Mouse (Mus musculus) CH12.LX (cell line): ENCODE measurements around the gene Lama2. TPM values are rescaled to one million over a fixed set of nuclear protein-coding genes. Genes with fewer than 3 reads are reported as not detected.

ENCODE experiments used
- DNase-seq: peaks from one replicate; pipeline ENCODE4 v3.0.0-alpha.2; 2013; ENCODE audit errors: extremely low read depth
- H3K27ac ChIP-seq: 2 replicates; pipeline ENCODE4 v1.5.1; 2012; ENCODE audit warnings: low read depth, mild to moderate bottlenecking, control low read depth, moderate library complexity; ENCODE audit not compliant: insufficient read depth
- H3K27me3 ChIP-seq: replicated peaks from 2 replicates; pipeline ENCODE3; 2012; ENCODE audit warnings: inconsistent platforms
- H3K36me3 ChIP-seq, 2 experiments: replicated peaks in 1 of 2; 2 replicates each; pipeline versions ENCODE3 to v1.6.1; 2012; ENCODE audit warnings: inconsistent platforms in 1 of 2, low read length in 1 of 2, mild to moderate bottlenecking in 1 of 2, mixed read lengths in 1 of 2, moderate library complexity in 1 of 2; ENCODE audit not compliant: control insufficient read depth in 1 of 2, insufficient read depth in 1 of 2
- H3K4me1 ChIP-seq, 2 experiments: 2 replicates each; pipeline ENCODE4 v1.6.1; 2012; ENCODE audit warnings: inconsistent platforms in 1 of 2, moderate library complexity in 1 of 2; ENCODE audit not compliant: insufficient read depth in 2 of 2, control insufficient read depth in 1 of 2
- H3K4me2 ChIP-seq: 2 replicates; pipeline ENCODE4 v1.6.1; 2012; ENCODE audit warnings: low read depth, mild to moderate bottlenecking, control low read depth; ENCODE audit not compliant: poor library complexity, insufficient read depth, severe bottlenecking
- H3K4me3 ChIP-seq, 3 experiments: fragments of 150-350 bp in 1 of 3; sonication (generic) in 1 of 3; replicated peaks in 1 of 3; 2 replicates each; pipeline versions ENCODE3 to v1.5.1; 2011 to 2012; ENCODE audit warnings: low read depth in 2 of 3, low read length in 2 of 3, mild to moderate bottlenecking in 2 of 3, moderate library complexity in 2 of 3, control low read depth in 1 of 3, improper control_type of control experiment in 1 of 3, inconsistent platforms in 1 of 3, mixed read lengths in 1 of 3; ENCODE audit not compliant: poor library complexity in 1 of 3
- H3K79me2 ChIP-seq: replicated peaks from 2 replicates; pipeline ENCODE4 v1.6.1; 2012; ENCODE audit warnings: mild to moderate bottlenecking, moderate library complexity; ENCODE audit not compliant: control insufficient read depth, poor library complexity, insufficient read depth, severe bottlenecking; ENCODE audit errors: extremely low read depth
- H3K9ac ChIP-seq: 2 replicates; pipeline ENCODE4 v1.6.1; 2012; ENCODE audit warnings: low read depth, mild to moderate bottlenecking, control low read depth, moderate library complexity; ENCODE audit not compliant: insufficient read depth
- H3K9me3 ChIP-seq: replicated peaks from 2 replicates; pipeline ENCODE3; 2012; ENCODE audit warnings: low read length, inconsistent platforms, mixed read lengths
- BHLHE40 ChIP-seq: IDR thresholded peaks from 2 replicates; pipeline ENCODE4 v1.6.1; 2011; ENCODE audit warnings: mild to moderate bottlenecking, low read depth, low read length, improper control_type of control experiment
- CHD2 ChIP-seq: IDR thresholded peaks from 2 replicates; pipeline ENCODE4 v1.6.1; 2011; ENCODE audit warnings: low read length, improper control_type of control experiment
- CTCF ChIP-seq, 2 experiments: IDR thresholded peaks in 1 of 2; conservative IDR thresholded peaks in 1 of 2; 2 replicates each; pipeline ENCODE4 v1.5.1; 2011 to 2012; ENCODE audit warnings: low read depth in 2 of 2, low read length in 2 of 2, improper control_type of control experiment in 1 of 2, inconsistent platforms in 1 of 2, mild to moderate bottlenecking in 1 of 2, moderate library complexity in 1 of 2
- E2F4 ChIP-seq: IDR thresholded peaks from 2 replicates; pipeline ENCODE4 v1.6.1; 2011; ENCODE audit warnings: low read depth, low read length, improper control_type of control experiment; ENCODE audit not compliant: insufficient replicate concordance
- EP300 ChIP-seq: IDR thresholded peaks from 2 replicates; pipeline ENCODE4 v1.6.1; 2011; ENCODE audit warnings: low read length, improper control_type of control experiment
- ETS1 ChIP-seq: conservative IDR thresholded peaks from 2 replicates; pipeline ENCODE4 v1.6.1; 2012; ENCODE audit warnings: low read depth, mild to moderate bottlenecking, inconsistent platforms, low read length, improper control_type of control experiment, moderate library complexity
- GABPA ChIP-seq: IDR thresholded peaks from 2 replicates; pipeline ENCODE4 v1.6.1; 2012; ENCODE audit warnings: low read depth, low read length, improper control_type of control experiment, inconsistent platforms; ENCODE audit not compliant: insufficient replicate concordance
- JUN ChIP-seq: IDR thresholded peaks from 2 replicates; pipeline ENCODE4 v1.6.1; 2011; ENCODE audit warnings: low read depth, mild to moderate bottlenecking, low read length, improper control_type of control experiment, moderate library complexity; ENCODE audit not compliant: insufficient read depth
- JUND ChIP-seq: conservative IDR thresholded peaks from 2 replicates; pipeline ENCODE4 v1.6.1; 2011; ENCODE audit warnings: low read depth, low read length, improper control_type of control experiment
- KAT2A ChIP-seq: IDR thresholded peaks from 2 replicates; pipeline ENCODE4 v1.6.1; 2012; ENCODE audit warnings: low read length, improper control_type of control experiment, inconsistent platforms; ENCODE audit not compliant: insufficient replicate concordance
- MAFK ChIP-seq: IDR thresholded peaks from 2 replicates; pipeline ENCODE4 v1.6.1; 2011; ENCODE audit warnings: low read length, improper control_type of control experiment; ENCODE audit not compliant: insufficient replicate concordance
- MEF2A ChIP-seq: IDR thresholded peaks from 2 replicates; pipeline ENCODE4 v1.6.1; 2014; ENCODE audit warnings: low read depth, mild to moderate bottlenecking, inconsistent platforms, low read length, improper control_type of control experiment, borderline replicate concordance
- MYC ChIP-seq: IDR thresholded peaks from 2 replicates; pipeline ENCODE4 v1.6.1; 2011; ENCODE audit warnings: low read depth, mild to moderate bottlenecking, improper control_type of control experiment, low read length
- PAX5 ChIP-seq: IDR thresholded peaks from 2 replicates; pipeline ENCODE4 v1.6.1; 2012; ENCODE audit warnings: low read length, inconsistent platforms, mixed read lengths
- POLR2AphosphoS2 ChIP-seq: IDR thresholded peaks from 2 replicates; pipeline ENCODE4 v1.6.1; 2011; ENCODE audit warnings: low read depth, low read length, improper control_type of control experiment
- SIN3A ChIP-seq: IDR thresholded peaks from 2 replicates; pipeline ENCODE4 v1.6.1; 2012; ENCODE audit warnings: low read length, improper control_type of control experiment, inconsistent platforms
- TBP ChIP-seq: conservative IDR thresholded peaks from 2 replicates; pipeline ENCODE4 v1.6.1; 2011; ENCODE audit warnings: low read depth, low read length, improper control_type of control experiment
- UBTF ChIP-seq: IDR thresholded peaks from 2 replicates; pipeline ENCODE4 v1.6.1; 2012; ENCODE audit warnings: low read depth, mild to moderate bottlenecking, inconsistent platforms, low read length, improper control_type of control experiment, moderate library complexity
- USF1 ChIP-seq: IDR thresholded peaks from 2 replicates; pipeline ENCODE4 v1.6.1; 2014; ENCODE audit warnings: low read depth, mild to moderate bottlenecking, inconsistent platforms, low read length, improper control_type of control experiment
- USF2 ChIP-seq: conservative IDR thresholded peaks from 2 replicates; pipeline ENCODE4 v1.6.1; 2011; ENCODE audit warnings: low read depth, low read length, improper control_type of control experiment
- dilution Hi-C: fragments of 300-500 bp; cut with MboI; formaldehyde crosslinking; loops from 2 replicates; pipeline ENCODE4 v1.14.3; 2020; ENCODE audit warnings: low sequenced_read_pairs; ENCODE audit not compliant: extremely low pct_unique_long_range_greater_than_20kb, extremely low pct_ligation_motif_present
- in situ Hi-C: fragments of 300-500 bp; cut with MboI; formaldehyde crosslinking; loops from 3 replicates; pipeline ENCODE4 v1.14.3; 2019; ENCODE audit warnings: low sequenced_read_pairs, low pct_ligation_motif_present, low pct_unique_long_range_greater_than_20kb, mixed read lengths
- polyA plus RNA-seq: library from polyadenylated mRNA; unstranded; fragments of >175 nt; gene quantifications from 2 replicates; pipeline ENCODE4 v1.2.1, GENCODE M21; 2012; ENCODE audit warnings: low read depth; ENCODE audit not compliant: insufficient read length
- total RNA-seq, 2 experiments: library from RNA; depleted of rRNA; stranded (reverse); fragments of 300-350 nt in 1 of 2; fragments of >200 nt in 1 of 2; gene quantifications; 2 replicates each; pipeline ENCODE4 v1.2.3; 2012 to 2014

Lama2 gene
- total and polyA plus RNA-seq, 3 experiments = not detected

DNA sequence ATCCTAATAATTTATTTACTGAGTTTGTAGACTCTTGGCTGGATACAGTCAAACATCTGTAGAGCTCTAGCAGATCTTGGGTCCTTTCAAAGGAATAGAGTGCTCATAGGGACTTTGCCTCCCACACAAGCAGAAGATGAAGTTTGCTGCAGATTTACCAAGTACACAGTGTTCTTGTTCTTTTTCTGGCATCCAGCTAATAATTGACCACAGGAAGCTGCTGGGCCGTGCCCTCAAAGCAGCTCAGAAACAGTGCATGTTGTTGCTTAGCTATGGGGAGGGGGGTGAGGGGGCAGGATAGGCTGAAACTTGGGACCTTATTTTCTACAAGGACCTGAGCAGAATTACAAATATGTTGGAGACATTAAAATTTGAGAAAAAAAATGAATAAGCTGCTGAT is 232.0 kb downstream of the Lama2 start:
- Histone ChIP-seq H3K4me1 (no peaks in the 10 kb centered on the region), H3K27me3 (no peaks in the 10 kb centered on the region), H3K27ac (no peak overlapping the region), H3K4me2 (no peak overlapping the region), H3K4me3 (no peak overlapping the region), H3K36me3 (no peaks in the 10 kb centered on the region), H3K9me3 (no peaks in the 10 kb centered on the region), H3K9ac (no peak overlapping the region), H3K79me2 (no peaks in the 10 kb centered on the region)
- dilution Hi-C loops = no loop called here
- in situ Hi-C loops = no loop called here
- TF ChIP-seq CHD2 = no peak
- no peak for TF ChIP-seq MAFK
- TF ChIP-seq SIN3A = no peak
- TF ChIP-seq MEF2A = no peak
- TF ChIP-seq KAT2A = no peak
- no peak for TF ChIP-seq USF1
- TF ChIP-seq JUN = no peak
- DNase-seq = no peak

DNA sequence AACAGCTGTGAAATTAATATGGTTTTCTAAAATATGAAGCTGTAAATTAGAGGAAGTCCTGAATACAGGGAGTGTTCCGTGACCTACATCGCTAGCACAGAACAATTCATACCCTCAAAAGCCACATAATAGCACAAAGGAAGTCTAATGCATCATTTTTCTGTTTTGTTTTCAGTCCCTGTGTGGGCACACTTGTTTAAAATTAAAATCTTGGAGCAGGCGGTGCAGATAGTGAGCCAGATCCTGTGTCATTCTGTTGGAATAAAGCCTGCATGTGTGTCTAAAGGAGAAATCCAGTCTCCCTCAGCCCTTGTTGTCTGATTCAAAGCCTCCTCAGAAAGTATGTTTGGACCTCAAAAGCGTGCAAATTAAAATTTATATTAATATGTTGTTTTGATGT is 234.9 kb downstream of the Lama2 start:
- H3K9ac ChIP-seq = no peak overlapping the region
- no peaks in the 10 kb centered on the region for H3K79me2 ChIP-seq
- H3K4me2 ChIP-seq = no peak overlapping the region
- H3K27ac ChIP-seq = no peak overlapping the region
- no peak for DNase-seq
- dilution Hi-C loops = no loop called here
- H3K4me1 ChIP-seq = no peaks in the 10 kb centered on the region
- H3K4me3 ChIP-seq = no peak overlapping the region
- H3K27me3 ChIP-seq = no peaks in the 10 kb centered on the region
- H3K9me3 ChIP-seq = no peaks in the 10 kb centered on the region
- H3K36me3 ChIP-seq = no peaks in the 10 kb centered on the region
- no peak for TF ChIP-seq JUND
- TF ChIP-seq E2F4 = no peak
- no peak for TF ChIP-seq GABPA
- no peak for TF ChIP-seq POLR2AphosphoS2
- no peak for TF ChIP-seq UBTF
- TF ChIP-seq EP300 = no peak
- no peak for TF ChIP-seq ETS1
- TF ChIP-seq TBP = no peak
- no peak for TF ChIP-seq USF2
- no peak for TF ChIP-seq CHD2
- TF ChIP-seq MYC = no peak
- no peak for TF ChIP-seq BHLHE40
- no peak for TF ChIP-seq CTCF (conservative IDR thresholded peaks at IDR 0.05 in 1 of 2, IDR thresholded peaks at IDR 0.05 in 1 of 2; ENCODE audit: low read depth in 2 of 2, low read length in 2 of 2)
- TF ChIP-seq PAX5 = no peak
- in situ Hi-C loops = no loop called here
